Comparison of ENCODE assay signal across 8 mouse cellular contexts in the genomic region with DNA sequence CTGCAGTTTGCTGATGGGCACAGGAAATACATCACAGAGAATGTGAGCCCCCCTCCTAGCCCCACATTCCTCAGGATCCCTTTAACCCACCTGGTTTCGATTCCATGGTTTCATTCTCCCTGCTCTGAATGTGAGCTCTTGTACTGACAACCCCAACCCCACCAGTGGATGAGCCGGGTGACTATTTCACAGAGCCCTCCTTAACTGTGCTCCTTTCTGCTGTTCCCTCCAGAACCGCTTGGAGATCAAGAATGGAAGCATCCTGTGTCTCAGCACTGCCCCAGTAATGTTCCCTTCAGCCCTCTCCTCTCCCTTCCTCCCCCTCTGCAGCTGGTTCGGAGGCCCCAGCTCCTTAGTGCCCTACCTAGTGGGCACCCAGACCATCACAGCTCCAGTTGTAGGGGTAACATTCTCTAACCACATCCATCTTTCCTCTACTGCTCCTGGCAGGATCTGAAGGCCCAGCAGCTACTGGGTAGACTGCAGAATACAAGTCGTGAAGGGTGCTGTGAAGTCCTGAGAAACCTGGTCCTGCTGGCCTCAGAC. TPM values are rescaled to one million over a fixed set of nuclear protein-coding genes. Genes with fewer than 3 reads are reported as not detected.
DNase-seq lines count a peak whose midpoint lies in the region; ATAC-seq and TF ChIP-seq lines count a peak whose summit lies in the region.

No protein-coding gene starts in this region.

- H3K27me3 ChIP-seq in cerebellum, adult 2 months (ENCODE audit: control insufficient read depth, insufficient read depth, low read length), result no peaks in the 10 kb centered on the region
- no peaks in the 10 kb centered on the region for H3K27me3 ChIP-seq in thymus, adult 2 months (ENCODE audit: control insufficient read depth, insufficient read depth, low read length)
- no peaks in the 10 kb centered on the region for H3K27me3 ChIP-seq in limb, embryonic 15.5 days

- H3K9ac ChIP-seq in limb, embryonic 15.5 days, result peak overlapping the region; percentile 42; the same call in 1 of the 2 replicates

- H3K36me3 ChIP-seq in thymus, adult 2 months (ENCODE audit: control insufficient read depth, insufficient read depth, low read length), result peaks cover 26% of the 10 kb centered on the region
- peaks cover 64% of the 10 kb centered on the region for H3K36me3 ChIP-seq in limb, embryonic 15.5 days

- no peak for TF ChIP-seq POLR2A in cerebellum, adult 2 months (IDR thresholded peaks at IDR 0.05; ENCODE audit: borderline replicate concordance, insufficient read depth, low read length)
- no peak for TF ChIP-seq POLR2A in thymus, adult 2 months (IDR thresholded peaks at IDR 0.05; ENCODE audit: control insufficient read depth, extremely low read depth, insufficient read depth, low read length, poor library complexity)

- DNase-seq in cerebellum, adult 2 months, result peak in 1 of 2 experiments; percentile 51
- no peak for DNase-seq in thymus, adult 2 months
- no peak for DNase-seq in thymus, postnatal 4 days
- DNase-seq in c-Kit-positive CD71-positive TER-119-positive erythroid progenitor cells, embryonic 14.5 days (ENCODE audit: low spot score), result no peak
- DNase-seq in gastrocnemius, adult 18-20 months (ENCODE audit: low spot score), result no peak
- no peak for DNase-seq in testis, postnatal 10 days (ENCODE audit: low spot score)

- H3K4me1 ChIP-seq in cerebellum, adult 2 months (ENCODE audit: control insufficient read depth, insufficient read depth, low read length), result peaks cover 53% of the 10 kb centered on the region
- peaks cover 45% of the 10 kb centered on the region for H3K4me1 ChIP-seq in thymus, adult 2 months (replicated peaks; ENCODE audit: control insufficient read depth, insufficient read depth, low read length)
- H3K4me1 ChIP-seq in limb, embryonic 15.5 days, result peaks cover 28% of the 10 kb centered on the region

- H3K4me2 ChIP-seq in limb, embryonic 15.5 days, result peak overlapping the region; percentile 75

- H3K9me3 ChIP-seq in limb, embryonic 15.5 days, result no peaks in the 10 kb centered on the region

- H3K4me3 ChIP-seq in cerebellum, adult 2 months (replicated peaks; ENCODE audit: insufficient read depth, low read depth, low read length), result peak overlapping the region; percentile 58
- no peak overlapping the region for H3K4me3 ChIP-seq in thymus, adult 2 months (ENCODE audit: control insufficient read depth, insufficient read depth, low read length)
- peak overlapping the region; percentile 38 for H3K4me3 ChIP-seq in limb, embryonic 15.5 days

- no peak for ATAC-seq in cerebellum, adult (ENCODE audit: insufficient number of reproducible peaks, low FRiP score, low TSS enrichment)
- ATAC-seq in limb, embryonic 15.5 days (ENCODE audit: insufficient number of reproducible peaks, low FRiP score, low TSS enrichment, low read depth), result no peak; the same call in 1 of the 2 replicates

- TF ChIP-seq CTCF in cerebellum, adult 2 months (IDR thresholded peaks at IDR 0.05; ENCODE audit: borderline replicate concordance, insufficient read depth, low read depth, low read length), result 0 out of 2 replicates have a peak, but pooled peaks have one; percentile 14
- no peak for TF ChIP-seq CTCF in thymus, adult 2 months (IDR thresholded peaks at IDR 0.05; ENCODE audit: borderline replicate concordance, control insufficient read depth, extremely low read depth, insufficient read depth, low read length, poor library complexity)

- WGBS in cerebellum, adult 2 months, result 36% methylated on average over 5 of the region's 5 CpGs
- WGBS in thymus, adult 2 months, result 52% methylated on average over 5 of the region's 5 CpGs
- WGBS in limb, embryonic 15.5 days, result 34% methylated on average over 5 of the region's 5 CpGs

- peak overlapping the region; percentile 88 for H3K27ac ChIP-seq in cerebellum, adult 2 months (ENCODE audit: insufficient read depth, low read length)
- peak overlapping the region; percentile 53; the same call in 1 of the 2 replicates for H3K27ac ChIP-seq in thymus, adult 2 months (ENCODE audit: control insufficient read depth, insufficient read depth, low read length)
- H3K27ac ChIP-seq in limb, embryonic 15.5 days, result peak overlapping the region; percentile 83

RNA-seq across cellular contexts. Expression of gene Elmo3, which starts 0.8 kb away (rescaled TPM):
- 12.4 and 15.2 TPM in 2 replicates for polyA plus RNA-seq in cerebellum, adult 2 months (2012; rRNA removed)
- polyA plus RNA-seq in thymus, adult 2 months (2012; rRNA removed), result 28.9 and 39.1 TPM in 2 replicates
- 8.9 TPM in 2 replicates for polyA plus RNA-seq in limb, embryonic 15.5 days (2015; fragmentation: Nextera tagmentation; extraction: Ambion mirVana)
- total RNA-seq in gastrocnemius, adult 18-20 months (2021), result 1 to 10 TPM; 1.3 to 2.2 TPM

RNA-seq across cellular contexts. Expression of gene E2f4, which starts 8.8 kb away (rescaled TPM):
- 81.6 and 91.5 TPM in 2 replicates for polyA plus RNA-seq in cerebellum, adult 2 months (2012; rRNA removed)
- 474 and 475 TPM in 2 replicates for polyA plus RNA-seq in thymus, adult 2 months (2012; rRNA removed)
- polyA plus RNA-seq in limb, embryonic 15.5 days (2015; fragmentation: Nextera tagmentation; extraction: Ambion mirVana), result 63.7 and 65.5 TPM in 2 replicates
- 10 to 100 TPM; 31.2 to 31.7 TPM for total RNA-seq in gastrocnemius, adult 18-20 months (2021)

RNA-seq across cellular contexts. Expression of gene Exoc3l, which starts 10.3 kb away (rescaled TPM):
- polyA plus RNA-seq in cerebellum, adult 2 months (2012; rRNA removed), result 17.0 and 20.0 TPM in 2 replicates
- 10.6 and 12.7 TPM in 2 replicates for polyA plus RNA-seq in thymus, adult 2 months (2012; rRNA removed)
- 9.0 and 10.6 TPM in 2 replicates for polyA plus RNA-seq in limb, embryonic 15.5 days (2015; fragmentation: Nextera tagmentation; extraction: Ambion mirVana)
- 1 to 10 TPM in 1 of 2 experiments, under 1 TPM in 1; 0.85 to 1.3 TPM for total RNA-seq in gastrocnemius, adult 18-20 months (2021)

RNA-seq across cellular contexts. Expression of gene 4931428F04Rik, which starts 16.6 kb away (rescaled TPM):
- polyA plus RNA-seq in cerebellum, adult 2 months (2012; rRNA removed), result 25.1 and 27.4 TPM in 2 replicates
- 13.6 and 14.3 TPM in 2 replicates for polyA plus RNA-seq in thymus, adult 2 months (2012; rRNA removed)
- 11.0 and 11.1 TPM in 2 replicates for polyA plus RNA-seq in limb, embryonic 15.5 days (2015; fragmentation: Nextera tagmentation; extraction: Ambion mirVana)
- under 1 TPM; 0.53 to 0.74 TPM for total RNA-seq in gastrocnemius, adult 18-20 months (2021)

RNA-seq across cellular contexts. Expression of gene Lrrc29, which starts 19.9 kb away (rescaled TPM):
- polyA plus RNA-seq in cerebellum, adult 2 months (2012; rRNA removed), result 5.0 and 6.3 TPM in 2 replicates
- polyA plus RNA-seq in thymus, adult 2 months (2012; rRNA removed), result 13.1 and 15.1 TPM in 2 replicates
- 1.7 and 1.9 TPM in 2 replicates for polyA plus RNA-seq in limb, embryonic 15.5 days (2015; fragmentation: Nextera tagmentation; extraction: Ambion mirVana)
- total RNA-seq in gastrocnemius, adult 18-20 months (2021), result 1 to 10 TPM in 1 of 2 experiments, under 1 TPM in 1; 0.89 to 1.4 TPM
